Mouse (Mus musculus) embryonic facial prominence, embryonic 10.5 days (tissue): ENCODE measurements around the gene Usp21. TPM values are rescaled to one million over a fixed set of nuclear protein-coding genes. Genes with fewer than 3 reads are reported as not detected.
A peak's percentile ranks its signal among the peaks of the same experiment; 100 is the strongest.
"Not testable (repeated sequence)": the region's sequence is repeated elsewhere in the genome, so short reads cannot be mapped to it uniquely, and the experiment has no call there.

Experiments used
- DNase-seq: peaks from one replicate; pipeline ENCODE4 v3.0.0-alpha.2; 2017; ENCODE audit warnings: low spot score
- H3K27ac ChIP-seq: fragments of 300-500 bp; sonication (generic); replicated peaks from 2 replicates; pipeline ENCODE4 v1.5.1; 2016; ENCODE audit warnings: mild to moderate bottlenecking
- H3K27me3 ChIP-seq: fragments of 300-500 bp; sonication (generic); replicated peaks from 2 replicates; pipeline ENCODE4 v1.6.1; 2016; ENCODE audit warnings: low read depth, mild to moderate bottlenecking; ENCODE audit not compliant: poor library complexity, severe bottlenecking
- H3K36me3 ChIP-seq: fragments of 300-500 bp; sonication (generic); replicated peaks from 2 replicates; pipeline ENCODE4 v1.6.1; 2016; ENCODE audit warnings: mild to moderate bottlenecking, moderate library complexity
- H3K4me1 ChIP-seq: fragments of 300-500 bp; sonication (generic); 2 replicates; pipeline ENCODE4 v1.6.1; 2016
- H3K4me3 ChIP-seq: fragments of 300-500 bp; sonication (generic); 2 replicates; pipeline ENCODE4 v1.5.1; 2016; ENCODE audit warnings: mild to moderate bottlenecking, moderate library complexity
- H3K9me3 ChIP-seq: fragments of 300-500 bp; sonication (generic); 2 replicates; pipeline ENCODE4 v1.6.1; 2016; ENCODE audit warnings: mild to moderate bottlenecking
- WGBS: fragments of 180-500 bp; shearing (Covaris S2); methylation state at CpG from one replicate; pipeline ENCODE4 v1.1.7; 2016; 5-methylcytosine and 5-hydroxymethylcytosine counted together
- polyA plus RNA-seq: library from polyadenylated mRNA; unstranded; fragments of >200 nt; fragmentation: Nextera tagmentation; extraction: Ambion mirVana; gene quantifications from 2 replicates; pipeline ENCODE4 v1.2.1, GENCODE M21; 2016

The Usp21 gene
- polyA plus RNA-seq = 106 and 107 TPM in 2 replicates

DNA sequence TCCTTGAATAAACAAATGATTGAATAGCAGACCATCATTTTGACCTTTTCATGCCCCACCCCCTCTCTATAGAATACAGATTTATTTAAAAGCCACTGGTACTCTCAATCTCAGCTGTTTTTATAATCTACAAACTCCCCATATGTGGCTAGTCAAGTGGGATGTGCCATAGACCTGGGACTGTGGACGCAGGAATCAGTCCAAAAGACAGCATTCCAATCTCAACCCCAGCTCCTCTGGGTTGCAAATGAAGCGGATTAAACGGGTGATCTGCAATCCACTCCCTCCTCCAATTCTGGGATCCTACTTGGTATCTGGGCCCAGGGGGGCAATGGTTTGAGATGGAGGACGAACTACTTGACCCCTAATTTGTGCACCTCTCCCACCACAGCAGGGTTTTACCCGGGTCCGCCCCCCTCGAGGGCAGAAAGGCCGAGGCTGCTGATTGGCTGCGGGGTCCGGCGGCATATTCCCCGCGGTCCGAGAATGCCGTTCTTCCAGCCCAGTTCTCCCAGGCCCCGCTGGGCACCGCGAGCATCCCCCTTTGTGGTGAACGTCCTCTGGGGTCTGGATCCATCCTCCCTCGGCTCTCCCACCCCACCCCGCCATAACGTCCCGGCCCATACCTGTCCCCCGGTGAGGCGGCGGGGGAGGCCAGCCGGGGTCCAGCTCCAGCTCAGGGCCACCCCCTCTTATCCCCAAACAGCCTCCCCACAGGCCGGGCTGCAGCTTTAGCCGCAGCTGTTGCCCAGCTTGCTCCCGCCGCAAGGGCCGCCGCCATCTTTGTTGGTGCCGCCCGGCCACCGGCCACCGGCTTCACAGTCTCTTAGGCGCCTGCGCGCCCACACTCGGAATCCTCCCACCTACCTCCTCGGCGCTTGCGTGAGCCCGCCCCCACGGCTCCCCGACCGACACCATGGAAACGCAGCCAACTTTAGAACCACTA lies at the start of gene Usp21:
TSS of gene Usp21 (minus strand) at position 856 of the 946 bp plus-strand sequence.
- H3K36me3 ChIP-seq = peaks cover 72% of the 10 kb centered on the region
- under 1% methylated on average over 49 of the region's 49 CpGs for WGBS

DNA sequence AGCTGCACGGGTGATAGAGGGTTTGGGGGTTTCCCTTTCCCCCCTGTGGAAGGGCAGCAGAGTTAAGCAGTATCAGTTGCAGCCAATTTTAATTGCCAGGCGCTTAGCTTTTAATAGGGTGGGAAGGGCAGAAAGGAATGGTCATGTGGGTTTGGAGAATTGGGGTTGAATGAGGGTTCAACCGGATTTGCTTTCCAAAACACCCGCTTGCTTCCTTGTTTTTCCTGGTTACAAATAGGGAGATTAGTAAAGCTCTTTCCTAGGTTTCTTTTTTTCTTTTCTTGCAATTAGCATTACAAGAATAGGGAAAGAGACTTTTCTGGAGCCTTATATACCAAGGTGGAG lies 42.4 kb upstream of the Usp21 start:
- Histone ChIP-seq H3K9me3 (no peaks in the 10 kb centered on the region), H3K36me3 (peaks cover 22% of the 10 kb centered on the region; the same call in 1 of the 2 replicates), H3K27me3 (no peaks in the 10 kb centered on the region), H3K27ac (peak overlapping the region; percentile 100), H3K4me3 (peak overlapping the region; percentile 84), H3K4me1 (peaks cover 34% of the 10 kb centered on the region)
- no peak for DNase-seq
- WGBS = 1% methylated on average over 4 of the region's 4 CpGs

More for the DNA sequence above, at the start of gene Usp21:
- Histone ChIP-seq H3K4me1 (peaks cover 31% of the 10 kb centered on the region), H3K4me3 (peak within 1 kb of the TSS; percentile 96), H3K27ac (peak within 1 kb of the TSS; percentile 100), H3K9me3 (no peaks in the 10 kb centered on the region), H3K27me3 (no peaks in the 10 kb centered on the region)
- peak; percentile 95 for DNase-seq

DNA sequence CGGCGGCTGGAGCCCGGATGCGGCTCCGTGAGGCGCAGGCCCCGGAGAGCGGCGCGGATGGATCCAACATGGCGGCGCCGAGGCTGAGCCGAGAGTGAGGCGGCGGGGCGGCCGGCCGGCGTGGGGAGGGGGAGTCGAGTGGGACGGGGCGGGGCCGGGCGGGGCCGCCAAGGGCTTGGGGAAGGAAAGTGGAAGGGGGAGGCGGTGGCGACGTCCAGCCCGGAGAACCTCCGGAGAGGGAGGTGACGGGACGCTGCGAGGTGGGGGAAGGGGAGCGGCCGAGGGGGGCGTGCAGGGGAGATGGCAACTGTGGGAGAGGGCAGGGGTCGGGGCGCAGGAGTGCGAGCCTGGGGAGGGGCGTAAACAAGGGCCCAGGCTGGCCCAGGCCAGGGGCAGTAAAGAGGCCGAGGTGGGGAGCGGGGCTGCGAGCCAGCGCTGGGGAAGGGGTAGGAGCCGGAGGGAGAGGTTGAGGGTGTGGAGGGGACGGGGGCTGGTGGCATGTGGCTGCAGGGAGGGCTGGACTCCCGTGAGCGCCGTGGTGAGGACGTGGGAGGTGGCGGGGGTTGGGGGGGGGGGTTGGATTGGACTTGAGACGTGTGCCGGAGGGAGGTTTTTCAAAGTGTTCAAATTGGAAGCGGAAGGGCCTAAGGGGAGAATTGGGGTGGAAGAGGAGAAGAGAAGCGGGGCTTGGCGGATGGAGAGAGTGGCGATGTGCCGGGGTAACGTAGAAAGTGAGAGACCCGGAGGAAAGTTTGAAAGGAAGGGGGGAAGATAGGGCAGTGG lies 41.8 kb upstream of the Usp21 start:
- 1% methylated on average over 61 of the region's 61 CpGs for WGBS
- H3K9me3 ChIP-seq = no peaks in the 10 kb centered on the region
- peak overlapping the region; percentile 84 for H3K4me3 ChIP-seq
- no peaks in the 10 kb centered on the region for H3K27me3 ChIP-seq
- H3K4me1 ChIP-seq = peaks cover 34% of the 10 kb centered on the region
- peaks cover 26% of the 10 kb centered on the region; the same call in 1 of the 2 replicates for H3K36me3 ChIP-seq
- peak overlapping the region; percentile 100 for H3K27ac ChIP-seq
- peak; percentile 96 for DNase-seq

DNA sequence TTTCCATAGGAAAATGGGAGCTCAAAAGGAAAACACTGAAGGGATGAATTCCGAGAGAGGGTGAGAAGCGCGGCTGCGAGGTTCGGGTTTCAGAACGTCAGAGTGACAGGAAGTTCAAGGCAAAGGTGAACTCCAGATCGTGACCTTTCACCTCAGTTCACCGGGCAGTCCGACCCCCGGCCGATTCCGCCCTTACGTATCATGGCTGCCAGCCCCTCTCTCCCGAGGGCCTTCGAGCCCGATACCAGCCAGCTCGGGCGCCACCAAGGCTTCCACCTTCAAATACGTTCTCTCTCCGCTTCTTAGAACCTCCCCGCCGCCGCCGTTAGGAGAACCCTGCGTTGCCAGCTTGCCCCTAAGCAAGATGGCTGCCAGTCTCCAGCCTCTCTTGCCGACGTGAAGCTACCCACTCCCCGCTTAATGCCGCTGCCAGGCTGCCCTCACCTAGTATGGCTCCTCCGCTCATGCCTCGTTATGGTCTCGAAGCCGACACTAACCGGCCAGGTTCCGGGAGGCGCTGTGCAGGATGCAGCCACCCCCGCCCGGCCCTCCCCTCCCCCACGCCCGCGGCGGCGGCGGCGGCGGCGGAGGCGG lies 41.1 kb upstream of the Usp21 start, which contains the start of gene Dedd:
TSS of gene Dedd (plus strand) at position 307 of the 594 bp plus-strand sequence.
- Histone ChIP-seq H3K4me1 (peaks cover 34% of the 10 kb centered on the region), H3K9me3 (no peaks in the 10 kb centered on the region), H3K4me3 (peak within 1 kb of the TSS; percentile 84), H3K27ac (peak within 1 kb of the TSS; percentile 100), H3K36me3 (peaks cover 20% of the 10 kb centered on the region; the same call in 1 of the 2 replicates), H3K27me3 (no peaks in the 10 kb centered on the region)
- under 1% methylated on average over 48 of the region's 48 CpGs for WGBS
- DNase-seq = peak; percentile 93

DNA sequence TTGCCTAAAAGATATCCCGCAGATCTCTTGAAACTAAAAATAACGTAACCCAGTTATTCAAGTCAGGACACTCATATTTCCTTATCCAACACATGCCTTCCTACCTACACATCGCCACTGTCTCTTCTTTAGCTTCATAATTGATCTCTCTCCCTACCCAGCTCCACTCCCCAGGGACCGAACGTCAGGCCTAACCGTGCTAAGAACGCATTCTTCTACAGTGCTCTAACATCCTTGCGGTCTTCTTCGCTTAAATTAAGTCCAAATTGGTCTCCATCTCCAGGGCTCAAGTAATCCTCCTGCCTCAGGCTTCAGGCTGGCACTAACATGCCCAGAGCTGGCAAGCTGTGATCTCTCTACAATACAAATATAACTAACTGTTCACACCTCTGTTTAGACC lies 40.5 kb upstream of the Usp21 start:
- 45% methylated on average over 9 of the region's 9 CpGs for WGBS
- Histone ChIP-seq H3K27me3 (no peaks in the 10 kb centered on the region), H3K27ac (peak overlapping the region; percentile 100), H3K9me3 (no peaks in the 10 kb centered on the region), H3K4me1 (peaks cover 34% of the 10 kb centered on the region), H3K4me3 (peak overlapping the region; percentile 84), H3K36me3 (peaks cover 16% of the 10 kb centered on the region; the same call in 1 of the 2 replicates)
- no peak for DNase-seq

DNA sequence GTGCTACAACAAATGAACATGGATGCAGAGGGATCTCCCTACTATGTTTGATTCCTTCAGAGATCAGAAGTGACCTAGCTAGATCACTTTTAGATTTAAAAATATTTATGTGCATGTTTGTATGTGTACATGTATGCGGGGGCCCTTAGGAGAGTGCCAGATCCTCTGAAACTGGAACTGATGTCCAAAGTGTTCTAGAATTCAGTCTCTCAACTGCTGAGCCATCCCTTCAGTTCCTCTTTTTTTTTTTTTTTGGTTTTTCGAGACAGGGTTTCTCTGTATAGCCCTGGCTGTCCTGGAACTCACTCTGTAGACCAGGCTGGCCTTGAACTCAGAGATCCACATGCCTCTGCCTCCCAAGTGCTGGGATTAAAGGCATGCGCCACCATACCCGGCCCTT lies 38.8 kb upstream of the Usp21 start:
- not testable (repeated sequence) for DNase-seq, H3K4me3 ChIP-seq, H3K27ac ChIP-seq, H3K27me3 ChIP-seq, H3K9me3 ChIP-seq
- 82% methylated on average over 4 of the region's 4 CpGs for WGBS
- Histone ChIP-seq H3K36me3 (peaks cover 11% of the 10 kb centered on the region; the same call in 1 of the 2 replicates), H3K4me1 (peaks cover 33% of the 10 kb centered on the region)

DNA sequence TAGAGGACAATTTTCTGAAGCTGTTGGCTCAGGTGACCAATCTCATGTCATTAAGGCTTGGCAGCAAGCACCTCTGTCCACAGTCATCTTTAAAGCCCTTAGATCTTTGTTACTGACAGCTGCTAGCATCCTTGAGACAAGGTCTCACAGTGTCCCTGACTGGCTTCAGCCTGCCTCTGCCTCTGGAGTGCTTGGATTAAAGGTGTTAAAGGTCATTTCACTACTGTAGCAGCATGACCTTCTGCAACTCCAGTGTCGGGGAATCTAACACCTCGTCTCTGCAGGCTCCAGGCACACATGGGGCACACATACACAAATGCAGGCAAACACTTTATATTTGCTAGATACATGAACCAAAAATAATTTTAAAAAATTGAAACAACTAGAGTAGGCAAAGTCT lies 37.8 kb upstream of the Usp21 start:
- Histone ChIP-seq H3K27me3 (no peaks in the 10 kb centered on the region), H3K9me3 (no peaks in the 10 kb centered on the region), H3K27ac (no peak overlapping the region), H3K4me1 (peaks cover 23% of the 10 kb centered on the region), H3K36me3 (peaks cover 11% of the 10 kb centered on the region; the same call in 1 of the 2 replicates), H3K4me3 (no peak overlapping the region)
- WGBS = 81% methylated on average over 2 of the region's 2 CpGs
- no peak for DNase-seq

DNA sequence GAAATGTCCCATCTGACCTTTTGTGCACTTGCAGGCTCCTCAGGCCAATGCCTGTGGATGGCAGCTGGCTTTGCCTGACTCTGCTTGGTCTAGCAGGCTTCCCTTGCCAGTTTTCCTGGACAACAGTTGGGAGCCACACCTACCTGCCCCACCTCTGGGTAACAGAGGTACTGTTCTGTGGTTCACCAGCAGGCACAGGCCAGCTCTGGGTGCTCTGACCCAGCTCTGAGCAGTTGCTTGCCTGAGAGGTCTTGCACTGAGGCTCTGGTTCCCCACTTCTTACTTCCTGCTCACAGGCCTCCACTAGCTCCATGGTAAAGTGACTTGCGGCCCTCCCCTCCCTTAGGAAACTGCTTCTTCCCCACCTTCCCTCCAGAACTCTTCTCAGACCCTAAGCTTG lies 34.2 kb upstream of the Usp21 start:
- Histone ChIP-seq H3K4me3 (no peak overlapping the region), H3K27me3 (no peaks in the 10 kb centered on the region), H3K27ac (no peak overlapping the region), H3K36me3 (peaks cover 11% of the 10 kb centered on the region; the same call in 1 of the 2 replicates), H3K4me1 (peaks cover 9% of the 10 kb centered on the region; the same call in 1 of the 2 replicates), H3K9me3 (no peaks in the 10 kb centered on the region)
- WGBS = 84% methylated on average over 1 of the region's 1 CpGs
- DNase-seq = no peak

DNA sequence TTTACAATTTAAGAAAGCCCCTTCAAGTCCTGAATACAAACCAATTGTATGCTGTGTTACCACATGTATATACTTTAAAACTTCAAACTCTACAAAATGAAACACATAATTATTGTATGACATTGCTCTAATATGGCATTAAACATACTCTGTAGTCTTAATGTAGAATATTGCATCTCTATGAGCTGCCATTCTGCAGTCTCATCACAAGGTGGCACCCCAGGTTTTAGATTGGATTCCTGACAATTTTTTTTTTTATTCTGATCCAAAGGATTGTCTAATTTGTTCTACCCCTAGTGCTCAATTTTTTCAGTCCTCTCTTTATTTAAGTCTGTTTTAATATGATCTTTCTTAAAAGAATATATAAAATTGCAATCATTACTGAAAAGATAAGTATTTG lies 33.6 kb upstream of the Usp21 start:
- H3K4me3 ChIP-seq = no peak overlapping the region
- peaks cover 9% of the 10 kb centered on the region; the same call in 1 of the 2 replicates for H3K4me1 ChIP-seq
- no peak overlapping the region for H3K27ac ChIP-seq
- no peaks in the 10 kb centered on the region for H3K27me3 ChIP-seq
- H3K9me3 ChIP-seq = no peaks in the 10 kb centered on the region
- H3K36me3 ChIP-seq = peaks cover 11% of the 10 kb centered on the region; the same call in 1 of the 2 replicates
- no peak for DNase-seq

DNA sequence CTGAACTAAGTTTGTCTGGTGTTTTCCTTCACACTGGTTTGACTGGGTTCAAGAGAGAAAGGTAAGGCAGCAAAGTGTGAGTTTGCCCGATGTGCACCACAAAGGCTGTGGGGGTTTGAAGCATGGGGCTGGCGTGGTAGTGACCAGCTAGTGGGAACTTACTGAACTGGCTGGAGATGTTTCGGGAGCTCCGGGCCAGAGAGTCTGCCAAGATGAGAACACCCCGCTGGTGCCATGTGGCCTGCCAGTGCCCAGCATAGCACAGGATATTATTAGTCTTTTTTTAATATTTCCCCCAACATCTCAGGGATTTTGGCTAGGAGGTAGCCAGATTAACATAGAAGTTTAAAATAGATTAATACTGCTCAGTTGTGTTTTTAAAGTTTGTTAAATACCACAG lies 32.4 kb upstream of the Usp21 start:
- Histone ChIP-seq H3K36me3 (0 out of 2 replicates have a peak, but pooled peaks cover 4% of the 10 kb centered on the region), H3K27ac (no peak overlapping the region; the same call in 1 of the 2 replicates), H3K9me3 (no peaks in the 10 kb centered on the region), H3K4me1 (peaks cover 9% of the 10 kb centered on the region; the same call in 1 of the 2 replicates), H3K4me3 (peak overlapping the region; percentile 42), H3K27me3 (no peaks in the 10 kb centered on the region)
- DNase-seq = no peak
- WGBS = 13% methylated on average over 5 of the region's 5 CpGs

DNA sequence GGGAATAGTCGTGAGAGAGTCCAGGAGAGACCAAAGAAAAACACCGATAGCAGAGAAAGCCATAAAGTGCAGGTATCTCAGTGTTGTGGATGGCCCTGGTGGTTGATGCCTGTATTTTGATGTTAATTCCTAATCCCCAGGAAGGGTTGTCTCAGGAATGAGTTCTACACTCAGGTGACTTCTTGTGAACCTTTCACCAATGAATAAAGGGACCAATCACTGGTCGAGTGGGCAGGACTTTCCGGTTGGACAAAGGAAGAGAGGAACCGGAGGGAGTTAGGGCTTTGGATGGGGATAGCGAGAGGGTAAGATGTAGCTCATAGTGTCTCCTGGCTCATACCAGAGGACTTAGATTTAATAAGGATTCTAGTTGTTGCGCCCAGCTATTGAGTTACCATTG lies 32.0 kb upstream of the Usp21 start:
- 13% methylated on average over 7 of the region's 7 CpGs for WGBS
- H3K9me3 ChIP-seq = no peaks in the 10 kb centered on the region
- no peak for DNase-seq
- no peaks in the 10 kb centered on the region for H3K27me3 ChIP-seq
- 0 out of 2 replicates have a peak, but pooled peaks cover under 1% of the 10 kb centered on the region for H3K36me3 ChIP-seq
- H3K4me1 ChIP-seq = peaks cover 9% of the 10 kb centered on the region; the same call in 1 of the 2 replicates
- no peak overlapping the region; the same call in 1 of the 2 replicates for H3K27ac ChIP-seq
- H3K4me3 ChIP-seq = peak overlapping the region; percentile 42

DNA sequence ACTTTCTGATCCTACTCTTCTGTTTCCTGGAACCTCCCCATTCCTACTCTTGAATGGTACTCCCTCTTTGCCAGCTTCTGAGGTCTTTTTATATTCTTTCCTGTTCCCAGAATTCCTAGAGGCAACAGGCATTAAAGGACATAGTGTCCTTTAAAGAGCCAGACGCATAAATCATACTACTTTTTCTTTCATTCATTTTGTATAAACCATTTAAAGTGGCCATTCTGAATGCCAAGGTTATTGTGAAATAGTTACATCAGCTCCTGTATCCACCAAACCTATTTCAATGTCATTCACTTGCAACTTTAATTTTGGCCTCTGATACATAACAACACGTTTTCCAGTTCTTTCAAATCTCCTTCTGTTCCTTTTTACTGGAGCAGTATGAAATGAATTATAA lies 21.5 kb upstream of the Usp21 start:
- Histone ChIP-seq H3K4me1 (no peaks in the 10 kb centered on the region), H3K4me3 (no peak overlapping the region), H3K36me3 (no peaks in the 10 kb centered on the region), H3K27me3 (0 out of 2 replicates have a peak, but pooled peaks cover 3% of the 10 kb centered on the region), H3K27ac (no peak overlapping the region), H3K9me3 (no peaks in the 10 kb centered on the region)
- no peak for DNase-seq
- 68% methylated on average over 2 of the region's 2 CpGs for WGBS
